Mouse (Mus musculus) adrenal gland, adult 18-20 months (tissue): ENCODE data around the gene Vmn2r36. TPM values are rescaled to one million over a fixed set of nuclear protein-coding genes. Genes with fewer than 3 reads are reported as not detected.
"Not testable (repeated sequence)": the region's sequence is repeated elsewhere in the genome, so short reads cannot be mapped to it uniquely, and the experiment has no call there.

Experiments used
- DNase-seq, 2 experiments: peaks; one replicate each; pipeline ENCODE4 v3.0.0; 2021 to 2022; ENCODE audit warnings: low spot score in 2 of 2
- long read RNA-seq, 2 experiments: library from polyadenylated mRNA; stranded (forward); transcript quantifications; one replicate each; pipeline ENCODE4 v2.0.0; 2021
- total RNA-seq, 2 experiments: library from RNA; stranded (reverse); gene quantifications; 1 replicate in 1 of 2; 2 replicates in 1 of 2; pipeline ENCODE4 v1.2.3; 2021

Vmn2r36 gene
- total RNA-seq = not detected
- long read RNA-seq, experiment 1 = 0 reads
- long read RNA-seq, experiment 2 = 0 reads

DNA sequence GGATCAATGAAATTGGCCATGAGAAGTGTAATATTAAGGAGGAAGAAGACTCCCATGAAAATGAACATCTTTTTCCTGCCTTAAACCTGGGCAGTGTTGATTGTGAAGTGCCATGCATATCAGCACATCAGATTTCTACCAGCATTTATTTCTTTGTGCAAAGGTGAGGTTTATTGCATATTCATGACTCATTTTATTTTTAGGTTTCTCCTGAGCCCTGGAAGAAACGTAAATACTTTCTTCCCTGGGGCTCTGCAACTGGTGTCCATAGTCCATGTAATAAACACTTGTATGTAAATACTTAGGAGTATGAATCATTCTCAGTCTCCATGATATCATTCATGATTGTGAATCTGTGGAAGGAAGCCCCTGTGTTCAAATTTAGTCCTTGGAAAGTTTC is at the start of gene Vmn2r36:
Gene Vmn2r36, minus strand, starts transcription at position 101 of the 400 bp plus-strand sequence.
- DNase-seq = not testable (repeated sequence)

Other genes with a start within 250 kb of the Vmn2r36 start
- not detected for gene Vmn2r34, start 213.0 kb downstream of the Vmn2r36 start, total RNA-seq
- not detected for gene Vmn2r35, start 82.6 kb downstream of the Vmn2r36 start, total RNA-seq